Mouse (Mus musculus) T-helper 1 cell (primary cell): ENCODE measurements around the gene Popdc3.
"Not testable (repeated sequence)": the region's sequence is repeated elsewhere in the genome, so short reads cannot be mapped to it uniquely, and the experiment has no call there.

Experiments
- in situ Hi-C: fragments of 300-600 bp; cut with MboI, MseI; formaldehyde crosslinking; loops from one replicate; pipeline ENCODE4 v1.15.1; 2025; ENCODE audit warnings: high pct_unique_total_duplicates

Popdc3 gene

GRCm38 (mm10) chr10:45194531-45194930, 16.6 kb downstream of the Popdc3 start:
- in situ Hi-C loops: no loop called here

- in situ Hi-C loops: no loop called here
These were observed 26.7 kb downstream of the Popdc3 start for GRCm38 (mm10) chr10:45204582-45204981.

- in situ Hi-C loops: no loop called here
These were observed 32.3 kb downstream of the Popdc3 start for GRCm38 (mm10) chr10:45210201-45210600.

- in situ Hi-C loops: no loop called here
These were observed 38.8 kb downstream of the Popdc3 start for GRCm38 (mm10) chr10:45216676-45217075.

GRCm38 (mm10) chr10:45229954-45230353, 52.1 kb downstream of the Popdc3 start:
- in situ Hi-C loops: no loop called here

GRCm38 (mm10) chr10:45233351-45233750, 55.5 kb downstream of the Popdc3 start:
- in situ Hi-C loops: no loop called here

- in situ Hi-C loops: no loop called here
These were observed 58.4 kb downstream of the Popdc3 start for GRCm38 (mm10) chr10:45236304-45236703.

- in situ Hi-C loops: no loop called here
These were observed 59.6 kb downstream of the Popdc3 start for GRCm38 (mm10) chr10:45237492-45237891.

GRCm38 (mm10) chr10:45260477-45260876, 82.6 kb downstream of the Popdc3 start:
- in situ Hi-C loops: no loop called here

- in situ Hi-C loops: no loop called here
These were observed 84.2 kb downstream of the Popdc3 start for GRCm38 (mm10) chr10:45262126-45262525.

- in situ Hi-C loops: loop anchor here (10.0 kb wide), 1 partner anchor 1318 kb away; no protein-coding TSS in a partner anchor
These were observed 98.6 kb downstream of the Popdc3 start for GRCm38 (mm10) chr10:45276499-45276898.

- in situ Hi-C loops: loop anchor here (10.0 kb wide), 1 partner anchor 1318 kb away; no protein-coding TSS in a partner anchor
These were observed 99.1 kb downstream of the Popdc3 start for GRCm38 (mm10) chr10:45276995-45277394.

GRCm38 (mm10) chr10:45285651-45286050, 107.8 kb downstream of the Popdc3 start:
- in situ Hi-C loops: no loop called here

GRCm38 (mm10) chr10:45288351-45288750, 110.5 kb downstream of the Popdc3 start:
- in situ Hi-C loops: no loop called here

- in situ Hi-C loops: no loop called here
These were observed 111.6 kb downstream of the Popdc3 start for GRCm38 (mm10) chr10:45289218-45290105.

GRCm38 (mm10) chr10:45290618-45291017, 112.7 kb downstream of the Popdc3 start:
- in situ Hi-C loops: no loop called here

- in situ Hi-C loops: not testable (repeated sequence)
These were observed 114.3 kb downstream of the Popdc3 start for GRCm38 (mm10) chr10:45292159-45292558.

GRCm38 (mm10) chr10:45295093-45295492, 117.2 kb downstream of the Popdc3 start:
- in situ Hi-C loops: no loop called here

- in situ Hi-C loops: no loop called here
These were observed 120.6 kb downstream of the Popdc3 start for GRCm38 (mm10) chr10:45298503-45298902.

- in situ Hi-C loops: no loop called here
These were observed 121.6 kb downstream of the Popdc3 start for GRCm38 (mm10) chr10:45299509-45299908.

GRCm38 (mm10) chr10:45303315-45304036, 125.6 kb downstream of the Popdc3 start:
- in situ Hi-C loops: no loop called here

- in situ Hi-C loops: no loop called here
These were observed 127.3 kb downstream of the Popdc3 start for GRCm38 (mm10) chr10:45305173-45305572.

GRCm38 (mm10) chr10:45311129-45311528, 133.2 kb downstream of the Popdc3 start:
- in situ Hi-C loops: no loop called here
